Comparison of ENCODE assay signal across 25 mouse cellular contexts in the genomic region with DNA sequence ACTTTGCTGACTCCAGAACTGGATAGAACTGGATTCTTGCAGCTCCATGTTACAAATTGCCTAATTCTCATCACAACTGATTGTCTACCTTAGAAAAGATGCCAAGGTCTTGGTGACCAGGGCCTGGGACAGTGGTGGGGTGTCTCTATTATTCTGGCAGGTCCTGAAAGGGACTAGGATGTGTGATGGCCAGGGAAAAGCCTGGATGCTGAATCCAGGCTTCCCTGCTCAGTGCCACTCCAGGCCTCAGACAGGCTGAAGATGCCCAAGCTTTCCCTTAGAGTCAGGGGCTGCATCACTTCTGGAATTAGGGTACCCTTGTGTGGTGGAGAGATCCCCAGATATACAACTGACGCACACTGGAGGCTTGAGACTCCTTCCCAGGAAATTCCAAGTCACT. TPM values are rescaled to one million over a fixed set of nuclear protein-coding genes. Genes with fewer than 3 reads are reported as not detected.
"Had no signal": no experiment of that assay in that cellular context is flagged by ENCODE, and none has a peak within 500 bp of the region (broad histone marks: within the 10 kb centered on the region; RNA-seq: fewer than 3 reads in every experiment).

No protein-coding gene starts in this region.

- H3K4me2 ChIP-seq: neural tube, embryonic 13.5 days; neural tube, embryonic 15.5 days; stomach, embryonic 15.5 days had no signal

- H3K27ac ChIP-seq: neural tube, embryonic 13.5 days; neural tube, embryonic 15.5 days; stomach, embryonic 15.5 days; stomach, postnatal 0 days had no signal

- H3K4me3 ChIP-seq: neural tube, embryonic 13.5 days; neural tube, embryonic 15.5 days; stomach, embryonic 15.5 days had no signal

- H3K4me1 ChIP-seq: neural tube, embryonic 13.5 days; neural tube, embryonic 15.5 days; stomach, embryonic 15.5 days had no signal

- H3K9ac ChIP-seq: neural tube, embryonic 13.5 days; neural tube, embryonic 15.5 days; stomach, embryonic 15.5 days had no signal

- DNase-seq: retina, postnatal 1 day; right cerebral cortex, adult 18-20 months; right cerebral cortex, postnatal 14 days; right cerebral cortex, postnatal 25 days; right cerebral cortex, postnatal 4 days; spleen, adult 18-20 months; thymus, adult 18-20 months; thymus, adult 2 months; thymus, postnatal 14 days; thymus, postnatal 25 days; thymus, postnatal 36 days; thymus, postnatal 4 days had no signal

- H3K36me3 ChIP-seq: neural tube, embryonic 13.5 days; neural tube, embryonic 15.5 days; stomach, embryonic 15.5 days had no signal

- H3K27me3 ChIP-seq: neural tube, embryonic 15.5 days; stomach, embryonic 15.5 days had no signal

- H3K9me3 ChIP-seq: neural tube, embryonic 13.5 days; neural tube, embryonic 15.5 days; stomach, embryonic 15.5 days had no signal

RNA-seq across cellular contexts. Expression of a gene that starts 7.8 kb away (rescaled TPM):
- total RNA-seq: neutrophil, adult 5-6 weeks had no signal
- polyA plus RNA-seq: neural tube, embryonic 13.5 days; neural tube, embryonic 14.5 days; small intestine, adult 2 months; spleen, adult 2 months; stomach, embryonic 14.5 days; stomach, embryonic 15.5 days; stomach, embryonic 16.5 days; stomach, postnatal 0 days; testis, adult 2 months; thymus, adult 2 months; thymus, postnatal 0 days; urinary bladder, adult 2 months had no signal

RNA-seq across cellular contexts. Expression of a gene that starts 55.2 kb away (rescaled TPM):
- polyA plus RNA-seq: small intestine, adult 2 months; spleen, adult 2 months; stomach, embryonic 14.5 days; stomach, embryonic 15.5 days; stomach, embryonic 16.5 days; stomach, postnatal 0 days; testis, adult 2 months; urinary bladder, adult 2 months had no signal
